In the genomic region with DNA sequence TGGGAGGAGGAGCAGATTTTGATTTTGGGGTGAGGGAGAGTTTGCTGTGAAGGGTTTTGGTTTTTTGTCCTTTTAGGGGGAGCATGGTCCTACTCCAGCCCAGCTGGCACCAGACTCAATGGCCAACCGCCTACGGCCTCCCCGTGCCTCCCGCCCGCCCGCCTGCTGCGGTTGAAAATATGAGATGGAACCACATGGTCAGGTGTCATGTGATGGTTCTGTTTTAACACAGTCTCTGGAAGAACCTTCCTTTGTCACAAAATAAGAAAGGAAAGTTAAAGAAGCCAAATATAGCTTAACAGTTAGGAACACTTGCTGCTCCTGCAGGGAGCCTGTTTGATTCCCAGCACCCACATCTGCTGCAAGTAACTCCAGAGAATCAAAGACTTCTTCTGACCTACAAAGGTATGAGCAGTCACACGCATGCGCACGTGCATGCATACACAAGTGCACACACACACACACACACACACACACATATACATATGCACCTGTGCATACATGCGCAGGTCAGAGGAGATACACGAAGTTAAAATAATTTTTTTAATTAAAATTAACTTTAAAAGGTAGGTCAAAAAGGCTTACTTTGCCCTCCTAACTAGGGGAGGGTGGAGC, we compare ENCODE assay signal across 21 mouse cellular contexts. TPM values are rescaled to one million over a fixed set of nuclear protein-coding genes. Genes with fewer than 3 reads are reported as not detected.
DNase-seq lines count a peak whose midpoint lies in the region; ATAC-seq and TF ChIP-seq lines count a peak whose summit lies in the region.
"Had no signal": no experiment of that assay in that cellular context is flagged by ENCODE, and none has a peak within 500 bp of the region (broad histone marks: within the 10 kb centered on the region; RNA-seq: fewer than 3 reads in every experiment).

No protein-coding gene starts in this region.

- WGBS in small intestine, adult 2 months: 90% methylated on average over 12 of the region's 12 CpGs
- 93% methylated on average over 12 of the region's 12 CpGs for WGBS in forebrain, embryonic 16.5 days

- H3K9me3 ChIP-seq in CH12.LX (replicated peaks; ENCODE audit: low read length): no peaks in the 10 kb centered on the region
- H3K9me3 ChIP-seq in forebrain, embryonic 16.5 days (ENCODE audit: control insufficient read depth, low read length): no peaks in the 10 kb centered on the region
- H3K9me3 ChIP-seq: forebrain, embryonic 10.5 days; hindbrain, embryonic 12.5 days; liver, embryonic 13.5 days; midbrain, embryonic 12.5 days; stomach, embryonic 15.5 days had no signal

- intact Hi-C loops in left cerebral cortex, postnatal 14 days (cut with DNase I): no loop called here

- peak overlapping the region in 2 of 3 experiments; percentile 29 to 45 for H3K4me3 ChIP-seq in CH12.LX (replicated peaks in 1 of 3; ENCODE audit: low read depth in 2 of 3, low read length in 2 of 3, poor library complexity in 1 of 3)
- no peak overlapping the region for H3K4me3 ChIP-seq in small intestine, adult 2 months (ENCODE audit: low read depth, low read length)
- H3K4me3 ChIP-seq in forebrain, embryonic 16.5 days (replicated peaks; ENCODE audit: low read length): no peak overlapping the region
- H3K4me3 ChIP-seq: forebrain, embryonic 10.5 days; gastrocnemius, adult 2 months; hindbrain, embryonic 12.5 days; liver, embryonic 13.5 days; midbrain, embryonic 12.5 days; stomach, embryonic 15.5 days had no signal

- no peak for TF ChIP-seq EP300 in CH12.LX (IDR thresholded peaks at IDR 0.05; ENCODE audit: low read length)

- TF ChIP-seq POLR2A in CH12.LX (IDR thresholded peaks at IDR 0.05; ENCODE audit: low read depth, low read length): no peak
- no peak for TF ChIP-seq POLR2A in small intestine, adult 2 months (IDR thresholded peaks at IDR 0.05; ENCODE audit: low read depth, low read length)

- H3K4me2 ChIP-seq in CH12.LX (ENCODE audit: insufficient read depth, low read depth, poor library complexity, severe bottlenecking): peak overlapping the region; percentile 45
- H3K4me2 ChIP-seq in forebrain, embryonic 16.5 days (ENCODE audit: low read length): no peak overlapping the region
- H3K4me2 ChIP-seq: hindbrain, embryonic 12.5 days; liver, embryonic 13.5 days; midbrain, embryonic 12.5 days; stomach, embryonic 15.5 days had no signal

- TF ChIP-seq CTCF in CH12.LX (conservative IDR thresholded peaks at IDR 0.05 in 1 of 2, IDR thresholded peaks at IDR 0.05 in 1 of 2; ENCODE audit: low read depth in 2 of 2, low read length in 2 of 2): no peak
- no peak for TF ChIP-seq CTCF in small intestine, adult 2 months (IDR thresholded peaks at IDR 0.05; ENCODE audit: extremely low read depth, insufficient read length, insufficient replicate concordance, low read depth, low read length)

- H3K4me1 ChIP-seq in CH12.LX (ENCODE audit: control insufficient read depth in 1 of 2, insufficient read depth in 2 of 2): peaks cover 35 to 75% of the 10 kb centered on the region in 2 experiments
- peaks cover 32% of the 10 kb centered on the region for H3K4me1 ChIP-seq in small intestine, adult 2 months (ENCODE audit: control insufficient read depth, insufficient read depth, insufficient read length, low read length)
- H3K4me1 ChIP-seq in forebrain, embryonic 16.5 days (replicated peaks; ENCODE audit: control insufficient read depth, insufficient read depth, low read length): peaks cover 6% of the 10 kb centered on the region
- H3K4me1 ChIP-seq: hindbrain, embryonic 12.5 days had no signal

- H3K27ac ChIP-seq in CH12.LX (ENCODE audit: insufficient read depth, low read depth): peak overlapping the region; percentile 97
- peak overlapping the region; percentile 46; the same call in 1 of the 2 replicates for H3K27ac ChIP-seq in small intestine, adult 2 months (ENCODE audit: insufficient read depth, low read depth, low read length)
- no peak overlapping the region for H3K27ac ChIP-seq in forebrain, embryonic 16.5 days (ENCODE audit: low read length)
- H3K27ac ChIP-seq: forebrain, embryonic 10.5 days; hindbrain, embryonic 12.5 days; kidney, postnatal 0 days; liver, embryonic 13.5 days; midbrain, embryonic 12.5 days; stomach, embryonic 15.5 days had no signal

- H3K9ac ChIP-seq in CH12.LX (ENCODE audit: insufficient read depth, low read depth): peak overlapping the region; percentile 25; the same call in 1 of the 2 replicates
- H3K9ac ChIP-seq in forebrain, embryonic 16.5 days (replicated peaks; ENCODE audit: low read depth, low read length): no peak overlapping the region
- H3K9ac ChIP-seq: hindbrain, embryonic 12.5 days; liver, embryonic 13.5 days; midbrain, embryonic 12.5 days; stomach, embryonic 15.5 days had no signal

- in situ Hi-C loops in CH12.LX (cut with MboI; ENCODE audit: low pct_ligation_motif_present, low pct_unique_long_range_greater_than_20kb, low sequenced_read_pairs): no loop called here

- peak; percentile 24 to 27 for DNase-seq in cerebellum, adult 18-20 months
- no peak for DNase-seq in cerebellum, adult 11 months
- DNase-seq in left cerebral cortex, postnatal 14 days (ENCODE audit: low spot score in 2 of 2): peak; percentile 22 to 51
- no peak for DNase-seq in left cerebral cortex, adult 11 months (ENCODE audit: low spot score)
- DNase-seq in CH12.LX (ENCODE audit: extremely low read depth): no peak
- DNase-seq: adrenal gland, postnatal 25 days; gastrocnemius, adult 2 months; kidney, adult 2 months; liver, embryonic 13.5 days; lung, adult 2 months; lung, postnatal 14 days; thymus, adult 18-20 months; thymus, postnatal 4 days had no signal

- H3K79me2 ChIP-seq in CH12.LX (replicated peaks; ENCODE audit: control insufficient read depth, extremely low read depth, insufficient read depth, poor library complexity, severe bottlenecking): no peaks in the 10 kb centered on the region

- no peak for ATAC-seq in forebrain, embryonic 16.5 days
- ATAC-seq: CD4-positive, CD25-positive, alpha-beta regulatory T cell, adult 4 months had no signal

- H3K36me3 ChIP-seq in CH12.LX (replicated peaks in 1 of 2; ENCODE audit: control insufficient read depth in 1 of 2, insufficient read depth in 1 of 2, low read length in 1 of 2): peaks cover 0 to 23% of the 10 kb centered on the region in 2 experiments
- no peaks in the 10 kb centered on the region for H3K36me3 ChIP-seq in small intestine, adult 2 months (ENCODE audit: control insufficient read depth, insufficient read depth, low read length)
- no peaks in the 10 kb centered on the region for H3K36me3 ChIP-seq in forebrain, embryonic 16.5 days (ENCODE audit: control insufficient read depth, insufficient read depth)
- H3K36me3 ChIP-seq: forebrain, embryonic 10.5 days; hindbrain, embryonic 12.5 days; liver, embryonic 13.5 days; midbrain, embryonic 12.5 days; stomach, embryonic 15.5 days had no signal

- dilution Hi-C loops in CH12.LX (cut with MboI; ENCODE audit: extremely low pct_ligation_motif_present, extremely low pct_unique_long_range_greater_than_20kb, low sequenced_read_pairs): no loop called here

- no peaks in the 10 kb centered on the region for H3K27me3 ChIP-seq in CH12.LX (replicated peaks)
- H3K27me3 ChIP-seq in small intestine, adult 2 months (ENCODE audit: control insufficient read depth, insufficient read depth, low read length): no peaks in the 10 kb centered on the region
- H3K27me3 ChIP-seq in forebrain, embryonic 16.5 days (replicated peaks; ENCODE audit: control insufficient read depth, insufficient read depth, low read length): no peaks in the 10 kb centered on the region
- H3K27me3 ChIP-seq: hindbrain, embryonic 12.5 days; midbrain, embryonic 12.5 days; stomach, embryonic 15.5 days had no signal

- TF ChIP-seq RAD21 in CH12.LX (IDR thresholded peaks at IDR 0.05; ENCODE audit: low read depth, low read length): no peak

TF ChIP-seq in CH12.LX, 34 proteins besides CTCF, POLR2A, EP300 and RAD21 (continues in another document):
- TF ChIP-seq JUND (conservative IDR thresholded peaks at IDR 0.05; ENCODE audit: low read depth, low read length) (no peak), RCOR1 (conservative IDR thresholded peaks at IDR 0.05; ENCODE audit: low read depth, low read length) (no peak), TBP (conservative IDR thresholded peaks at IDR 0.05; ENCODE audit: low read depth, low read length) (no peak), MYC (IDR thresholded peaks at IDR 0.05; ENCODE audit: low read depth, low read length) (no peak), TCF12 (IDR thresholded peaks at IDR 0.05; ENCODE audit: low read depth, low read length) (0 out of 2 replicates have a peak, but pooled peaks have one; percentile 12), NRF1 (IDR thresholded peaks at IDR 0.05; ENCODE audit: low read depth, low read length) (peak; percentile 73), MEF2A (IDR thresholded peaks at IDR 0.05; ENCODE audit: borderline replicate concordance, low read depth, low read length) (peak; percentile 40; the same call in 1 of the 2 replicates), MAX (IDR thresholded peaks at IDR 0.05; ENCODE audit: low read length) (peak; percentile 44; the same call in 1 of the 2 replicates), ETS1 (conservative IDR thresholded peaks at IDR 0.05; ENCODE audit: low read depth, low read length) (no peak), USF2 (conservative IDR thresholded peaks at IDR 0.05; ENCODE audit: low read depth, low read length) (peak; percentile 46), CHD2 (IDR thresholded peaks at IDR 0.05; ENCODE audit: low read length) (no peak), E2F4 (IDR thresholded peaks at IDR 0.05; ENCODE audit: insufficient replicate concordance, low read depth, low read length) (no peak), MXI1 (IDR thresholded peaks at IDR 0.05; ENCODE audit: low read depth, low read length) (no peak), ZKSCAN1 (IDR thresholded peaks at IDR 0.05; ENCODE audit: borderline replicate concordance, low read depth, low read length) (no peak), MAZ (IDR thresholded peaks at IDR 0.05; ENCODE audit: low read depth, low read length) (no peak), GABPA (IDR thresholded peaks at IDR 0.05; ENCODE audit: insufficient replicate concordance, low read depth, low read length) (no peak), UBTF (IDR thresholded peaks at IDR 0.05; ENCODE audit: low read depth, low read length) (no peak)

RNA-seq across cellular contexts. Expression of a gene that starts 25.3 kb away (rescaled TPM):
- 10 to 100 TPM; 63.0 to 64.9 TPM for total RNA-seq in left cerebral cortex, postnatal 14 days (2021)
- total RNA-seq in CH12.LX (2012; rRNA removed) (12.5 and 14.4 TPM in 2 replicates), CH12.LX (2014; rRNA removed) (12.0 and 13.5 TPM in 2 replicates)
- 17.6 and 22.4 TPM in 2 replicates for polyA plus RNA-seq in CH12.LX (2012; ENCODE audit: insufficient read length, low read depth)
- 24.8 and 84.7 TPM in 2 replicates for polyA plus RNA-seq in small intestine, adult 2 months (2012; rRNA removed)
- 9.9 and 12.5 TPM in 2 replicates for polyA plus RNA-seq in forebrain, embryonic 16.5 days (2015; fragmentation: Nextera tagmentation; extraction: Ambion mirVana)

RNA-seq across cellular contexts. Expression of a gene that starts 47.2 kb away (rescaled TPM):
- total RNA-seq in left cerebral cortex, postnatal 14 days (2021): 10 to 100 TPM; 31.2 to 32.9 TPM
- total RNA-seq in CH12.LX (2012; rRNA removed) (21.2 and 26.0 TPM in 2 replicates), CH12.LX (2014; rRNA removed) (12.9 and 14.5 TPM in 2 replicates)
- 20.6 and 25.0 TPM in 2 replicates for polyA plus RNA-seq in CH12.LX (2012; ENCODE audit: insufficient read length, low read depth)
- 19.8 and 34.8 TPM in 2 replicates for polyA plus RNA-seq in small intestine, adult 2 months (2012; rRNA removed)
- 21.1 and 24.0 TPM in 2 replicates for polyA plus RNA-seq in forebrain, embryonic 16.5 days (2015; fragmentation: Nextera tagmentation; extraction: Ambion mirVana)

Comparison
In these comparisons a context has a peak if more than half of its experiments do, and no peak if none do; other contexts are left out.
1. DNase-seq: peak in cerebellum, adult 18-20 months (2 of 2) and left cerebral cortex, postnatal 14 days (2 of 2); none in cerebellum, adult 11 months (single experiment), left cerebral cortex, adult 11 months (single experiment) and CH12.LX (single experiment).
2. H3K4me3 ChIP-seq: peak in CH12.LX (2 of 3); none in small intestine, adult 2 months (single experiment) and forebrain, embryonic 16.5 days (single experiment).